Mouse (Mus musculus) thymus, adult 18-20 months (tissue): ENCODE data around the gene Rsph14.
A peak's percentile ranks its signal among the peaks of the same experiment; 100 is the strongest.

Experiments used
- DNase-seq, 2 experiments: peaks; one replicate each; pipeline ENCODE4 v3.0.0; 2022; ENCODE audit warnings: mixed read lengths in 2 of 2

Rsph14 gene

DNA sequence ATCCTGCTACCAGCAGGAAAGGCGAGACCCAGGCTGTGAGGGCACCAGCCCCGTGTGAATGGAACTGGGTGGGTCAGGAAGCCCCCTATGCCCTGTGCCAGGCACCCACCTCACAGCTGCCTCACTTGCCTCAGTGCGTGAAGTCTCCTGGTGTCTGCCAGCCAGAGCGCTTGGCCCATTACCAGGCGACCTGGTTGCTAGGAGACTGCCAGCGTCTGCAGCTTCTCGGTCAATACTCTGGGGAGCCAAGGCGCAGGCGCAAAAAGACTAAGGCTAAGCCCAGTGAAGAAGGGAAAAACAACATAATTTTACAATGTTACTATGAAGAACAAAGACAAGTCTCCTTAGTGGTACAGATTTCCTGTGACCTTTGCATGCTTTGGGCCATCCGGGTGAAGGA, at the start of gene Rsph14:
TSS of gene Rsph14 (minus strand) at position 192 of the 400 bp plus-strand sequence.
- no peak for DNase-seq

DNA sequence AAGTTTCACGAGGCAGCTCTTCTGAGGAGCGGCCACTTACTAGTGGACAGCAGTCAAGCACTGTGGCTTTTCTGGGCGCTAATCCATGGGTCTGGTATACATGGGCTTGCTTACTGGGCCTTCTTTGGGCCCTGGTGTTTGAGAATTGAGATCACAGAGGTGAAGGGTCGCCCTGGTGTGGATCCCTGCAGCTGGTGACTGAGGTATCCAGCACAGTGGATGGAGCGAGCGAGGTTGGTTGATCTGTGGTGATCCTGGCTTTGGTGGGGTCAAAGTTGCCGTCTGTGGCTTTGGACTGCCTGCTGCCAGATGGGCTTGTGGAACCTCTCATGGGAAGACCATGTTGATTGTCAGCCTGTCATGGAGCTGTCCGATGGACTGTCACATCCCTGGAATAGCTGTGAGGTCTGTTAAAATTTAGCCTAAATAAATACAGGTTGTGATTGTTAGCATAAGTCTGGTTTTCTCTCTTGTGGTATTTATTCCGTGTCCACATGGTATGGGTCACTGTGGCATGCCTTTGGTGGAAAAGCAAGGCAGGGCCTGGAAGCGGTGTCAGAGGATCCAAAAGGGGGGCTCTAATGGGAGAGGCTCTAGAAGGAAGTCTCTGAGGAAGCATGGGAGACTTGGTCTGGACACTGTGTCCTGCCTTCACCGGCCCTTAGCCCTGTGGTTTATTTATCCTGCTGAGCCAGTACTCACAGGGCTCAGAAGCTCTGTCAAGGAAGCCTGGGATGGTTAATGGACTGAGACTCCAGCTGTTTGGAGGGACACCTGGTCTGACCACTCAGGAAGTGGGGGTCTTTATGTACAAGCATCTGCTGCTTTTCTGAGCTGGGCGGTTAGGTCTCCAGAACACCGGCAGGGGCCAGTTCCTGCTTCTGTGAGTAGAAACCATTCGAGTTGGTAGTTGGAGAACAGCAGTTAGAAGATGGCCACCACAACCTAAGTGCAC, 46.1 kb upstream of the Rsph14 start:
- DNase-seq, result no peak

GRCm38 (mm10) chr10:75075665-75076064, 43.3 kb upstream of the Rsph14 start:
- no peak for DNase-seq

- DNase-seq, result no peak
Observed at GRCm38 (mm10) chr10:75070281-75070976, 38.0 kb upstream of the Rsph14 start.

DNA sequence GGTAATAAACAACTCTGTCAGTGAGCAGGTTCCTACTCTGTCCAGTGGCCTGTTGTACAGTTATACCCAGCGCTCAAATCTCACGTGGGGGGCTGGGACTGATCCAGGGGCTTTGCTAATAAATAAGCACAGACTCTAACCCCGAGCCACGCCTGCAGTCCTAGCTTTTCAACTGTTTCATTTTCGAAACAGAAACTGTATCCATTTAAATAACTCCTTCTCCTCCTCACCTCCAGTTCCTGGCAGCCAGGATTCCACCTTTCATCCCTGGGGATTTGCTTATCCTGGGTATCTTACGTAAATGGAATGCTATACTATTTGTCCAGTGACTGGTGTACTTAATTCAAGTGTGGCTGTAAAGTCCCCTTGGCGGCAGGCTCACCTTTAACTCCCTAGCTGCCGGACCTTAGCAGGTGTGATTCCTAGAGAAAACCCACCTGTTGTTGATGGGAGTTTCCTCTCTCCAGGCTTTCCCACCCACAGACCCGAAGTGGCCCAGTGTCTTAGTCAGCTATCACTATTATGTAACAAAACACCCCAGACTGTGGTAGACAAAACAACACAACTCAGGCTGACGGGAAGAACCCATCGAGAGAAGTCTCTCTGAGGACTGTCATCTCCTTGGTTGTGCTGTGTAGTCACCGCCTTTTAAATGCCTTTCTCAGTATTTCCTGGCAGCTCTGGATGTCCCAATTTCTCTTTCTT, 36.4 kb upstream of the Rsph14 start:
- no peak for DNase-seq

DNA sequence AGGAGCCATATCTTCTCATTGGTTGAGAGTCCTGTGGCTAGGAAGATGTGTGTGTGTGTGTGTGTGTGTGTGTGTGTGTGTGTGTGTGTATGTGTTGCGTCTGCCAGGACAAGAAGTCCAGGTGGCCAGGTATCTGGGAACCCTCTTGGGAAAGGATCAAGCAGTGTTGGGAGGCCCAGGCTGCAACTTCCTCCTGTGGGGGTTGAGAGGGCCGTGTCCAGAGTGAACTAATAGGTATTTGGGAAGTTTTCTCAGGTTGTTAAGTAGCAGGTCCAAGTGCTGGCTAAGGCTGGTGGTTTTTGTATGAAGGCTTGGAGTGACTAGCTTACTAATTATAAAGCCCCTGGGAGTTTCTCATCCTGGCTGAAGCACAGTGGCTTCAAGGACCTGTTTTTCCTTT, 35.7 kb upstream of the Rsph14 start:
- no peak for DNase-seq

- DNase-seq, result no peak
Observed at GRCm38 (mm10) chr10:75067446-75067845, 35.1 kb upstream of the Rsph14 start.

DNA sequence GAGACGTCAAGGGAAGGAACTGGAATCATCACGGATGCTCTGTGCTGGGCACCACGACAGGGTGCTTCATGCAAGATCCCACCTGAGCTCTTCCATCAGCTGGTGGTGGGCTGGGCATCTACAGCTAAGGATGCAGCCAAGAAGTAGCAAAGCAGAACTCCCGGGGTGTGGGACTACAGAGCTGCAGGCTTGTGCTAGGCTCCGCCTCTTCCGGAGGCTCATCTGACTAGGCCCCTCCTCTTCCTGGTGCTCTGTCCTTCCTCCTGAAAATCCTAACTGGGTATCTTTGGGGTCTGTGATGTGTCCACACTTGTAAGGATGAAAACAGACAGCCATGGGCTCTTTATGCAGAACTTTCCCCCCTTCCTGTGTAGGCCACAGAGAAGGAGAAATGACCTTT, 33.3 kb upstream of the Rsph14 start:
- DNase-seq, result no peak

DNA sequence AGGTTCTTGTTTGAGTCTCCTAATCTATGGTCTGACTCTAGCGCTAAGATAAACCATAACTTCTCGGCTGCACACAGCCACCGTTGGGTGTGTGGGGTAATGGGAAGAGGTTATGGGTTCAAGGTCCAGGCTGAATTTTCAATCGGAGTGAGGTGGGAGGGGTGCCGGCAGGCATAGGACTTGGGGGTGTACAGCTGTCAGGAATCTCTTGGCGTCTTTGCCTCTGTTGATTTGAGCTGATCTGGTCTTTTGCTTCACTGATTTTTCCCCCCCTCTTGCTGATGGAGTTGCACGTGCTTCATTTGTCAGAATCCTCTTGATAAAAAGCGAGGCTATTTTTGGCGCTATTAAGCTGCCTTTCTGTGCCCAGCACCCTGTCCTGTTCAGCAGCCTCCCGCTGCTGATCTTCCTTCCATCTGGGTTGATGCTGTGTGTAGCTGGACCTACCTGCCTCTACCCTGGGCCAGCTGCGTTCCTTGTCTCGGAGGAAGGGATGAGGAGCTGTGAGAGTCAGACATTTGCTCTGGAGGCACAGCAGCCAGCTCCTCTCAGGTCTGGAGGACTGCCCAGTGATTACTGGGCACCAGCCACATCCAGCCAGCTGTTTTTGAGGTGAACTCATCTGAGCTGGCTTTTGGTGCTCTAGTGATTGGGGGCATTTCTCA, 31.0 kb upstream of the Rsph14 start:
- no peak for DNase-seq

DNA sequence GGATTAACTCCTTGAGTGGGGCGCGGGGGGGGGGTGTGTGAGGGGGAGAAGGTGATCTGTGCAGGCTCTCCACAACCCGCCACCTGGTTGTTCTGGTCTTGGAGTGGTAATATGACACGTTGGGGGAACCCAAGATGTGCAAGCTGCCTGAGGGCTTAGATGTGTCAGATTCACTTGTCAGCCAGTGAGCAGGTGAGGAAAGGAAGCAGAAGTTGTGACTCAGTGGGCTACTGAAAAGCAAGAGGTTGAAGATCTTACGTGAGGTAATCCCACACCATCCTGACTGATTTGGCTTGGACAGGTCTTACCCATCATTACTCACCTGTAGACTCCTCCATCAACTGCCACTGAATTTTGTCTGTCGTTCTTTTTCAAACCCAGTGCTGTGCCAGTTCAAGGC, 30.2 kb upstream of the Rsph14 start:
- DNase-seq, result no peak

DNA sequence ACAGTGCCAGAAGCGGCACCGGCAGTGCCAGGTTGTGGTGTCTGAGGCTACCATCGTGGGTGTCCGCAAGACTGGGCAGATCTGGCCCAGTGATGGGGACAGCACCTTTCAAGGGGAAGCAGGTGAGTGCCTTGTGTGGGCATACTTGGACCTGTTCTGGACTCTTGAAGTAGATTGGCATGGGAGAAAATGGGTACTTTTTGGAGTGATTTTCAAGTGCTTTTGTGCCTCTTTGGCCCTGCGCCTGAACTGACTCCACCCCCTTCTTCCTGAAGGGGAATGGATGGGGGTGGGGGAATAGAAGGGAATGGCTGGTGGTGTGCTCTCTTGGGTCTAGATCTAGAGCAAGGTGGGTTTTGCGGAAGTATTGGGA, 29.8 kb upstream of the Rsph14 start:
- no peak for DNase-seq

- DNase-seq, result peak; percentile 13 to 14
Observed at GRCm38 (mm10) chr10:75061341-75062188, 29.2 kb upstream of the Rsph14 start.

DNA sequence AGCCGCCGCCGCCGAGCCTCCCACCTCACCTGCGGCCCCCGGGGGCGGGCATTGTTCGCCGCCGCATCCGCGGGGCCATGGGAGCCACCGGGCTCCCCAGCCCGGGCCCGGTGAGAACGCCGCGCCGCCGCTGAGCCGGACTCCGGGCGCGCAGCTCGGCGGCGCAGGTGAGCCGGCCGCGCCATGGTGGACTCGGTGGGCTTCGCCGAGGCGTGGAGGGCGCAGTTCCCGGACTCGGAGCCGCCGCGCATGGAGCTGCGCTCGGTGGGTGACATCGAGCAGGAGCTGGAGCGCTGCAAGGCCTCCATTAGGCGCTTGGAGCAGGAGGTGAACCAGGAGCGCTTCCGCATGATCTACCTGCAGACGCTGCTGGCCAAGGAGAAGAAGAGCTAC, 28.5 kb upstream of the Rsph14 start:
- peak; percentile 25 for DNase-seq

- DNase-seq, result peak; percentile 47 to 65
Observed at GRCm38 (mm10) chr10:75060217-75060842, 27.9 kb upstream of the Rsph14 start, which contains the start of gene Bcr. TSS of gene Bcr (plus strand) at chr10:75060592.

DNA sequence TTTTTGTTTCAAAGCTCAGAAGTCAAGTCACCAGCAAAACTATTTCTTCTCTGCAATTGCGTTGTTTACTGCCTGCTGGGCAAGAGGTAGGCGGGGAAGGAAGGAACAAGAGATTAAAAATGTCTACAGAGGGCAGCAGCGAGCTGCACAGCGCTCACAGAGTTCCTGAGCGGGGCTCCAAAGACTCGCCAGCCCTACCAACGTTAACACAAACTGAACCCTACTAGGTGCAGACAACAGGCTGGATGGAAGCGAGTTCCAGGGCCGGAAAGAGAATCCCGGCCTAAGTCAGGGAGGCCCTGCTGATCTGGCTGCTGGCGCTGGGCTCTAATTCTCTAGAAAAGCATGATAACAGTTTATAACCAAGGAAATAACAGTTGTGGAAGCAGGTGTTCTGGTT, 27.0 kb upstream of the Rsph14 start:
- peak; percentile 49 to 62 for DNase-seq

DNA sequence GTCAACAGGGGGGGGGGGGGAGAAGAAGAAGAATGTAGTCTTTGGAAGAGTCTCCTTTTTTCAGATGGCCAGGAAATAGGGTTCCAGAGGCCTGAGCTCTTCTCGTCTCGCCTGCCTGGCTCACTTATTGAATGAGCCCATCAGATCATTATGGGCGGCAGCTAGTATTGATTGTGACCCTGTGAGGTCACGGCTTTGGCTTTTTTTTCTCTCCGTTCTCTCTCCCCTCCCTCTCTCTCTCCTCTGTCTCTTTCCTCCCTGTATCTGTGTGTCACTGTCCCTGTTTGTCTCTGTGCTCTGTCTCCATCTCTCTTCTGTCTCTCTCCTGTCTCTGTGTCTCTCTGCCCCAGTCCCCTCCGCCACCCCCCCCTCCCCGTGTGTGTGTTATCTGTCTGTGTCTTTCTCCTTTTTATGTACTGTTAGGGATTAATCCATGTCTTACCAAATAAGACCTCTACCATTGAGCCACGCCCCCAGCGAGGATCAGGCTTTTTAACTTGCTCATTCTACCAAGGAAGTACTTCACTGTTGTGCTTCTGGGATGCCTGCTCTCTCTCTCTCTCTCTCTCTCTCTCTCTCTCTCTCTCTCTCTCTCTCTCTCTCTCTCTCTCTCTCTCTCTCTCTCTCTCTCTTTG, 26.5 kb upstream of the Rsph14 start:
- peak in 1 of 2 experiments; percentile 18 for DNase-seq

DNA sequence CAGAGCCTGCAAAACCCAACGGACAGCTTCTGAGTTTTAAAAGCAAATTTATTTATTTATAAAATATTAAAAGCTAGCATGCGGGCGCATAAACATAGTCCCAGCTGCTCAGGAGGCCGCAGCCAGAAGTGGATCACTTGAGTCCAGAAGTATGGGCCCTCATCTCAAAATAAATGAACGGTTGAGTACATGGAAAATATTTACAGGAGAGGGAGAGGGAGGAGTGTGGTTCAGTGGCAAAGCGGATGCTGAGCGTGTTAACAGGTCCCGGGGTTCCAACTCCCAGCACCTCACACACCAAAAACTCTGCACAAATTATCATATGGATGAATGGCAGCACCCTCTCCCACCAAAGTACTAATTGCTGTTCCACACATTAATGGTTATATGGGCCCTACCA, 25.9 kb upstream of the Rsph14 start:
- DNase-seq, result no peak

- DNase-seq, result no peak
Observed at GRCm38 (mm10) chr10:75056255-75056654, 23.9 kb upstream of the Rsph14 start.

DNA sequence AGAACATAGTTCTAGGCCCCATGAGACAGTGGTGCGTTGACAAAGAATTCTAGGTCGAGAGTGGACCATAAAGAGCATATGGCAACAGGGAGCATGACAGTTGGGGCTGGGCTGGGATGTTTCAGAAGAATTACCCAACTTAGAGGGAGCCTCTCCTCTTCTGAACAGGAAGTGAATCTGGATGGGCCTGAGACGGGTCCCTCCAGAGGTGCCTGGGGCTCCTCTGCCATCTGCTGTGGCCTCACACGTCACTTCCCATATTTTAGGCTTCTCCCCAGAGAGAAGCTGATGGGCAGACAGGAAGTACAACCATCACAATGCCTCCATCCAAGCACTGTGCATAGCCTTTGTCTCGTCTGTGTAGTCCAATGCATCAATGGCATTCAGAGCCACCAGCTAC, 23.3 kb upstream of the Rsph14 start:
- DNase-seq, result no peak

GRCm38 (mm10) chr10:75054125-75054524, 21.7 kb upstream of the Rsph14 start:
- no peak for DNase-seq

- no peak for DNase-seq
Observed at GRCm38 (mm10) chr10:75053655-75054054, 21.3 kb upstream of the Rsph14 start.
